Mouse (Mus musculus): ENCODE data around the gene Dnajb8.

DNA sequence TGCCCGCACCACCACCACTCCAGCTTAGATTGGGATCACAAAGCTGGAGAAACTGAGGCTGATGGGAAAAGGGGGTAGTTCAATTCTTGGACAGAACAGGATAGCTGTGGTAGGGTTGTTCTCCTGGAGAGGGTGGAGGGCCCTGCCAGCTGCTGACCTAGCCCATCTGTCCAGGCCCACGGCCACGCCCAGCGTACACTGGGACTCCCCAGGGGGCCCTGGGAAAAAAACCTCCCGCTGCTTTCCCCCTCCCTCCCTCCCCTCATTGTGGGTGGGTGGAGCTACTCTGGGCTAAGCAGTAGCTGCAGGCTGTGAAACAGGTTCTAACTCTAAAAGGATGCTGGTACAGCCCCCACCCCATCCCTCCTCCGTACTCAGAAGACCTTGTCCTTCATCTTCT is 6.3 kb upstream of the Dnajb8 start:
- TF ChIP-seq CTCF (conservative IDR thresholded peaks at IDR 0.05 in 1 of 2, IDR thresholded peaks at IDR 0.05 in 1 of 2; ENCODE audit: low read depth in 2 of 2, low read length in 2 of 2) (no peak), POLR2A (IDR thresholded peaks at IDR 0.05; ENCODE audit: low read depth, low read length) (no peak), SMC3 (IDR thresholded peaks at IDR 0.05; ENCODE audit: low read depth, low read length) (no peak)

All from CH12.LX (cell line).